Mouse (Mus musculus) G1E (cell line): ENCODE data around the gene Cacnb4.

Experiments used
- CTCF ChIP-seq: IDR thresholded peaks from 2 replicates; pipeline ENCODE4 v1.5.1; 2012; ENCODE audit warnings: low read depth, low read length, inconsistent platforms, mixed read lengths
- GATA1 ChIP-seq: IDR thresholded peaks from 2 replicates; pipeline ENCODE4 v1.6.1; 2012; ENCODE audit warnings: borderline replicate concordance, low read length, inconsistent platforms, mixed read lengths
- GATA2 ChIP-seq: IDR thresholded peaks from 2 replicates; pipeline ENCODE4 v1.6.1; 2012; ENCODE audit warnings: low read depth, low read length, inconsistent platforms, borderline replicate concordance
- TAL1 ChIP-seq: conservative IDR thresholded peaks from 2 replicates; pipeline ENCODE4 v1.6.1; 2012; ENCODE audit warnings: low read depth, low read length, inconsistent platforms, mixed read lengths

DNA sequence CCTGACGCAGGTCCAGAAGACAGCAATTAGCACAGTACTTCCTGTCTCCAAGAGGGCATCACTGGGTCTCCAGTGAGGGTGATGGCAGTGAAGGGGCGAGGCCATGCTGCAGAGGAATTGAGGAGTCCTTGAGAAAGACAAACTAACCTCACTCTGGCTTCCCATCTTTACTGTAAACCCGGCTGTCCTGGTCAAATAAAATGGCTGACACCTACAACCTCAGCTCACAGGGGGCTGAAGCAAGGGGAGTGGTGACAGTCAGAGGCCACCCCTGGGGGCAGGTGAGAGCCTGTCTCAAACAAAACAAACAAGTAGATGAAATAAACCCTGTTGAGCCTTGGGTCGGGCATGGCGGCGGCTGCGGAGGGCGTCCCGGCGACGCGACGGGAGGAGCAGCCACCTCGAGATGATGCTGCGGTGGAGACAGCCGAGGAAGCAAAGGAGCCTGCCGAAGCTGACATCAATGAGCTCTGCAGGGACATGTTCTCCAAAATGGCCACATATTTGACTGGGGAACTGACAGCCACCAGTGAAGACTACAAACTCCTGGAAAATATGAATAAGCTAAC is 57.1 kb downstream of the Cacnb4 start:
- TF ChIP-seq CTCF (no peak), TAL1 (no peak), GATA1 (no peak), GATA2 (no peak)
